Mouse (Mus musculus): ENCODE data around the gene Sox5.

Gene Sox5

DNA sequence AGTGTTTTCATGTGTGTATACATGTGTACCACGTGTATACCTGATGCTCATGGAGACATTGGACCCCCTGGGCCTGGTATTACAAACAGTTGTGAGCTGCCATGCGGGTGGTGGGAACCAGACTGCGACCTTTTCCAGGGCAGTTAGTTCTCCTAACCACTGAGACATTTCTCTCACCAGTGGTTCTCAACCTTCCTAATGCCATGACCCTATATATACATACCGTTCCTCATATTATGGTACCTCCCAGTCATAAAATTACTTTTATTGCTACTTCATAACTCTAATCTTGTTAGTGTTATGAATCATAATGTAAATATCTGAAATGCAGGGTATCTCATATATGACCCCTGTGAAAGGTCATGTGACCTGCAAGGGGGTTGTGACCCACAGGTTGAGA is 644.9 kb downstream of the Sox5 start:
- in situ Hi-C loops (cut with MboI, MseI): no loop called here

DNA sequence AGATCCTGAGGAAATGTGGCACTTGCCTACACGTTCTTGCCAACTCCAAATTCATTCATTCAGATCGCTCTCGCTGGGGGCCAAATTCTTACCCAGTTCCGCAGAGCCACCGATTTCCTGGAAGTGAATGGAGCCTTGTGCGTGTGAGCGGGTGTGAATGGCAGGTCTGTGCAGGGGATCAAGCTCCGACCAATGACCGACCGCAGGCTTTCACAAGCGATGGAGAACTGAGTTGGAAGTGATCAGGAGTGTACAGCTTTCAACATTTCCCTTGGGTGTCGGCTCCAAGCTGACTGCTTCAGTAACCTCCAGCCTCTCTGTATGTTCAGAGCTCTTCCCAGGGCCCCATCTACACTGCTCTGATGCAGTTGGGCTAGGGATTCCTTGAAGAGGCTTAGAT is 651.9 kb downstream of the Sox5 start:
- in situ Hi-C loops (cut with MboI, MseI): no loop called here

DNA sequence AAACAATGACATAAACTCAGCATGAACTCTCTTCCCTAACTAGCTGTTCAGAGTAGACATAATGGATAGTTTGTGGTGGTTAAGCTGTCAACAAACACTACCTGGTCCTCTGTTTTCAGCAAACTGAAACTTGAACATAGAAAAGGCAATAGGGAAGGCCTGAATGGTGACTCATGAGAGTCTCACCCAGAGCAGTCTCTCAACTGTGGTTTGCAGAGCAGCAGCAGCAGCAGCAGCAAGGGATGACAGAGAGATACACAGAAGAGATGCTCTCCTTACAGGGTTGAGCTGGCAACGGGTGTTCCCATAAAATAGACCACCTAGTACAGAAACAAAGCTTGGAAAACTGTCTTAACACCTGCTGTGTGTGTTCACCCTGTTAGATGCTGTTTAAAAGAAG is 661.8 kb downstream of the Sox5 start:
- in situ Hi-C loops (cut with MboI, MseI): no loop called here

DNA sequence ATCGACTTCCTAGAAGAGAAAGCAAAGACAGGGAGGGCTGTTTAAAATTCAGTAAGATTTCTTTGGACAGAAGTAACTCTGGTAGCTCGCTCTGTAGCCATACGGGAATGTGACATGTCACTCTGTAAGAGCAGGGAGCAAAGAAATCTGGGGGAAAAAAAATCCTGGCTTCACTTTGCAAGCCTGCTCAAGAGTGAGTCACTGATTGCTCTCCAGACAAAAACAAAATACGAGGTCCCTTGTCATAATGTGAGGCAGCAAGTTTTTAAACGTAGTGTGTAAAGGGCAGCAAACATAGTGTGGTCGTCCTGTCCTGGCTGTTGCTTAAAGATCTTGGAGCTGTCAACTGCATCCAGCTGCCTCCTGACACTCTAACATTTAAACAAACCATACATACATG is 665.1 kb downstream of the Sox5 start:
- in situ Hi-C loops (cut with MboI, MseI): no loop called here

DNA sequence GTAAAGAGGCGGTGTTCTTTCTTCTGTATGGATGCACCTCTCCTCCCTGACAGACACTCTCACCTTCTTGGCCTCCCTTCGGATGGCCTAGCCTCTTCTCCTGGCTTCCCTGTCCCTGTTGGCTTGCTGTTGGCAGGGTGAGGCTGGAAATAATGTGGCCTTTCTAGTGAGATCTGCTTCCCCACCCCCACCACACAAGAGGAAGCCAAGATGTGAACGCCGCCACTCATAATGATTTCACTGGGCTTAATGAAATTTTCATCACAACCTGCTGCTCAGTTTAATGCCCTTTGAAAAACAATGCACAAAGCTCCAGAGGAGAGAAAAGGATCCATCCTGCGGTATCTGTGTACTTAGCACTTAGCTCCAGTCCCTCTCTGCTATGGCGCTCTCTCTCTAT is 670.2 kb downstream of the Sox5 start:
- in situ Hi-C loops (cut with MboI, MseI): no loop called here

DNA sequence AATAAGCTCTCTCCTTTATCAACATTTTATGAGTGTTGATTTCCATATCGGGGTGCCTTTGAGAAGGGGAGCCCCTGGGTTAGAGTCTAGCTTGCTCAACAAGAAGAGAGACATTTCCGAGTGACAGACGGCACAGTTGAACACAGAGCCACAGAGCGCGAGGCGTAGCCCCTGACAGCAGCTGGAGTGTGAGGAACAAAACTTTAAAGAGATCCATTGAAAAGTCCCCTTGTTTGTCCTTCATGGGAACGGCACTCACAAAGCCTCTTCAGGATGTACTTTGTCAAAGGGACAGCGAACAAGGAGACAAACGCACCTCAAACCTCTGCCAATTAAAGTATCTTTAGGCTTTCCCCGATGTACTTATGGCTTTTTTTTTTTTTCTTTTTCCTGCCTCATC is 674.9 kb downstream of the Sox5 start:
- in situ Hi-C loops (cut with MboI, MseI): no loop called here

DNA sequence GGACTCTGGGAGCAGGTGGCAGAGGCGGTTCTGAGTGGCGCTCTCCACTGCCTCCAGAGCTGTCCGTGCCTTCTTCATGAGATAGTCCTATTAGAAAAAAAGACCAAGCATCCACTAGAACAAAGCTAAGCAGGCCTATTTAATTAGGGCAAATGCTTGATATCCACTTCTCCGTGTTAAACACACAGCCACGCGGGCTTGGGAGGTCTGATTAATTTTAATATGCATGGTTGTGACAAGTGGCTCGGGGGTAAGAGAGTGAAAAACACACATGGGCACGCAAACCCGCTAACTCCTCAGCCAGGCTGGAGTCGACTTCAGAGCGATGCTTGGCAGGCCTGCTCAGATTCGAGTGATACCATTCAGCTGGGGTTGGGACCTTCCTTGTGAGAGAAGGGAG is 676.1 kb downstream of the Sox5 start:
- in situ Hi-C loops (cut with MboI, MseI): no loop called here

DNA sequence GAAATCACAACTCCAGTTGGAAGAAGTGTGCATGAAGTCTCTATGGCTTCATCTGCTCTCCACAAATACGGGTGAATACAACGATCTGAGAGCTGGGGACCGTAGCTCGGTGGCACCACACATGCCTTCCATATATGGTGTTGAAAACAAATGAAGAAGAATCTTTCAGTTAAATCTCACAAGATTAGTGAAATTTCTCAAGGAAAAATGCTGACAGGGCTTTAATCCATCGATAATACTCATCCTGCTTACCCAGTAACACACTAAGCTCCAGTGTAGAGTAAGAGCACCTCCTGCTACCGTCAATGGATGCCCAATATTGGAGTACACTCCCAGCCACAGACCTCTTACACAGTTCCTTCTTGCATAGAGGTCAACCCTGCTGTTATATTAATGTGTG is 678.2 kb downstream of the Sox5 start:
- in situ Hi-C loops (cut with MboI, MseI): no loop called here

DNA sequence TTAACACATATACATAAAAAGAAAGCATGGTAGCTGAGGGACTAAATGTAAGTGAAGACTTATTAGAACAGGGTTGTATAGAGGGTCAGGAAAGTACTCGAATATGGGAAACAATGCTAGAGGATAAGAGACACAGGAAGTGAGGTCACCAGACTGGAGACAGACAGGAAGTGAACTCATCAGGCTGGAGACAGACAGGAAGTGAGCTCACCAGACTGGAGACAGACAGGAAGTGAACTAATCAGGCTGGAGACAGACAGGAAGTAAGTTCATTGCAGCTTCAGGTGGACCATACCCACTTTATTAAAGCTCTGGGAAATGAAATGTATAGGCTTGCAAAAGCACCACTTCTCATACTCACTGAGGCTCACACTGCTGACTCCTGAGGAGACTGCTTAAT is 680.9 kb downstream of the Sox5 start:
- in situ Hi-C loops (cut with MboI, MseI): no loop called here

DNA sequence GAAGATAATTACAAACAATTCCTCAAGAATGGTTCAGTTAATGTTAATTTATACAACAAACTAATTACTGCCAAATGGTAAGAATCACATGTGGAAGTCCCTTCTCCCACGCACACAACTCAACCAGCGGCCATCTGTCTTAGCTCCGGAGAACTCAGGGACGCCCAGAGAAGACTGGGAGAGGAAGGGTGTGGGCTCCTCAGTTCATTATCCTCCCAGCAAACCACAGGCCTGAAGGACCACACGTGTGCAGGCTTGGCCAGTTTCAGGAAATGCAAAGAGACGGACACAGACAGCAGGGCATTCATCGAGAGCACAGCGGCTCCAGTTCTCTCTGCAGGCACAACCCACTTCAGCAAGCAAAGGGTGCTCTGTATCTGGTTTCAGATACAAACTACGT is 683.7 kb downstream of the Sox5 start:
- in situ Hi-C loops (cut with MboI, MseI): no loop called here

DNA sequence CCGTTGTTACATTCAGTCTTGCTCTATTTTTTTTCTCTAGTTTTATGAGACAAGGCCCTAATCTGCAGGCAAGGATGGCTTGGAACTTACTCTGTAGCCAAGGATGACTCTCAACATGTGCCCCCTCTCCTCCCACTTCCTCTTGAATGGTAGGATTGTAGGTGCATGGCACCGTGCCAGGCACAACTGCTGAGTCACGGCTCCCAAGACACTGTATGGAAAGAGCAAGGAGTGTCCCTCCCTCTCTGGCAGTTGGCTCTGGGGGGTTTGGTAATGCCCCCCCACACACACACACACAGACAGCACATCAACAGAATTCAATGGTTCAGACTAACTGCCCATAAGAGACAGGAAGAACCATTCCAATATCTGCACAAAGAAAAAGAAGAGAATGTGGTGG is 693.5 kb downstream of the Sox5 start:
- in situ Hi-C loops (cut with MboI, MseI): no loop called here

DNA sequence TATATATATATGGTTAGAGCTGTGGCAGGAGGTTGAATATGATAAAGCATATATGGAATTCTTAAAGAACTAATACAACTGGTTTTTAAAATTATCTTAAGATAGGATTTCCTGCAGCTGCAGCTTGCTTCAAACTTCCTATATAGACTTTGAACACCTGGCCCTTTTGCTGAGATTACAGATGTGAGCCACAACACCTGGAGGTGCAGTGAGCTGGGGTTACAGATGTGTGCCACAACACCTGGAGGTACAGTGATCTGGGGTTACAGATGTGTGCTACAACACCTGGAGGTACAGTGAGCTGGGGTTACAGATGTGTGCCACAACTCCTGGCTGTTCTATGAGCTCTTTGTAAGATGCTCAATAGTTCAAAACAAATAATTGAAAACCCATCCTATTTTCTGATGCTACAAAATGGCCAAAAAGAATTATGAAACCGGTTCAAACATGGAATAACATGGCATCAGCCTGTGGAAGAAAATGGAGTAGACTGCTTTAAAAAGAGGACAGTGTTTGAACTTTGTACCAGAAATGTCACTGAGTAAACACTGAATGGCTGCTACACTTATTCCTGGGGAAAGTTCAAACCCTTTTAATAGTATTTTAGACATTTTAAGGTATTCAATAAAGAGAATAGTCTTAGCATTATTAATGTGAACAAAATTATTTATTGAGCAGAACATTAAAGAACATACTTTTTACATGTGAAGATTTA is 695.5 kb downstream of the Sox5 start:
- in situ Hi-C loops (cut with MboI, MseI): no loop called here

DNA sequence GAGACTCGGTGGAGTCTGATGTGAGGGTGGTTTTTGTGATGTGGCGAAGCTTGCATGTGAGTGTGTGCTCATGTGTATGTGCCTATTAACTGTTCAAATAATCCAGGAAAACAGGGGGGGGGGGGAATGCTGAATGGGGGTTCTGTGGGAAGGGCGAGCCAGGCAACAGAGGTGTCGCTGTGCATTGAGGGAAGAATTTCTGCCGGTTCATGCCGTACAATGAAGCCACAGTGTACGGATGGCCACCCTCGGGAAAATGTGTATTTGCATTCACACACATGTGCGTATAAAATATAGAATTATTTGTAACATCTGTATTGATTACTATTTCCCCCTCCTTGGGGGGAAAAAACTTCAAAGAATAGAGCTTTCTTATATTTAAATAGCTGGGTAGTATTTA is 699.5 kb downstream of the Sox5 start:
- in situ Hi-C loops (cut with MboI, MseI): no loop called here

DNA sequence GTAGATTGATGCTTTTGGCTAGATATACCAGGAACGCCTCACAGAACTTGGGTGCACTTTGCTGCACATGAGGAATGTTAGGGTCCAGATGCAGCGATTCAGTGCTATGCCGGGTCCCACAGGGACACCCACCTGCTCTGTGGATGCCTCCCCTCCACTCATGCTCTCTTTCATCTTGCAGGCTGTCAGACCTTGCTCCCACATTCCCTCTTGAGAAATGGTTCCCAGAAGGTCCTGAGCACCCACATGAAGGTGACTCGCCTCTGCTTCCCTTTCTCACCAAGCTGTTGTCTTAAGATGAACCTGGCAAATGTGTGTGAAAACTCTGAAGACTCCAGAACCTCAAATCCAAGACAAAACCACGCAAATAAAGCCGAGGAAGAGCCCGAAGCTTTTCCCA is 704.0 kb downstream of the Sox5 start:
- in situ Hi-C loops (cut with MboI, MseI): no loop called here

DNA sequence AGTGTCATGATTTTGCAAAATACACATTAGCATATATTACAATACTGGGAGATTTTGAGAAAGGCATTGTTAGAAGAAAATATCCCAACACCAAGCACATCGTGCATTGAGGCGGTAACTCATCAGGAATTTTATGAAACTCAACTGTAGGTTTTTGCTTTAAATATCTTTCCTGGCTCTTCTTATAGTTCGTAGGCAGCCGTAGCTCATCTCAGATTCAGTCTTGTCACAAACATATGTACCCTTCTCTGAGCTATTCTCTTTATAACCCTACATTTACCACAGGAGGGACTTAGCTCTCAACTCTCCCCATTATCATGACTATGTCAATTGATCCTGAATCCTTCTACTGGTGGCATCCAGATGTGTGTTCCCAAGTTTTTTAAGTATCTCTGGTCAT is 705.4 kb downstream of the Sox5 start:
- in situ Hi-C loops (cut with MboI, MseI): no loop called here

DNA sequence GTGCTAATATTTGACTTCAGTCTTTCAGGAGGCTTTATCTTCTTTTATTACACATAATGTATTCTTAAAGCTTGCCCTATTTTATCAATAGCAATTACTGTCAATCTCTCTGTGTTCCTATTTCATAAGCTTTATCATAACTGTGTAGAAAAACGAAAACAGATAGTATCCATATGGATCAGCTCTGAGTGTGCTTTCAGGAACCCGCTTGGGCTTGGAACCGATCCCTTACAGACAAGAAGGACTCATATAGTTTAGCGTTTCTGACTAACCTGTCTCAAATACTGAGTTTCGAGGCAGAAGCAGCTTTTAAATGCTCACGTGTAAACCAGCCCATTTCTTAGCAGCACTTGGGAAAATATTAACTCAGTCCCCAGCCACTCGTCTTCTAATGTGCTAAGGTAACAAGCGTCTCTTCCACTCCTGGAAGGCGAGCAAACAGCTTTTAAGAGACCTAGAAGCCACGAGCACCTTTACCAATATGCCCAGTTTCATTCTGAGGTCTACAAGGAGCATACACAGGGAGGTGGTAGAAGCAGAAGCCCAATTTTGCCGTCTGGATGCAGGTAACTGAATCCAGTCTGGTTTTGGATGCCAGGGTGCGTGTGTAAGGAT is 706.3 kb downstream of the Sox5 start:
- in situ Hi-C loops (cut with MboI, MseI): no loop called here

DNA sequence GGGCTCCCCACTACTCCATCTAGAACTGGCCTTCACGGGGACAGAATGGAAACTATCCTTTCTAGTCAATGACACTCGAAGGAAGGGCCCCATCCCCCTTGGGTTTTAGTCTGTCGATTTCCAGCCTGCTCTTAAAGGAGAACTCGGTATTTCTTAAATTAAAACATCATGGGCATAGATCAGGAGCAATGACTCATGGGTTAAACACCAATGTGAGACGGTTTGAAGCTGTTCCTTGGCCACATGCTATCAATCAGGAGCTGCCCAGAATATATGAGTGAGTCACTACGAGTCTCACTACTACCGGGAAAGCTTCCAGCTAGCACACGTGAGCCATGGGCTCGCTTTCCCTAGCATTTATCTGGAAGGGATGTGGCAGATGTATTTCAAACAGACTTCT is 707.0 kb downstream of the Sox5 start:
- in situ Hi-C loops (cut with MboI, MseI): no loop called here

DNA sequence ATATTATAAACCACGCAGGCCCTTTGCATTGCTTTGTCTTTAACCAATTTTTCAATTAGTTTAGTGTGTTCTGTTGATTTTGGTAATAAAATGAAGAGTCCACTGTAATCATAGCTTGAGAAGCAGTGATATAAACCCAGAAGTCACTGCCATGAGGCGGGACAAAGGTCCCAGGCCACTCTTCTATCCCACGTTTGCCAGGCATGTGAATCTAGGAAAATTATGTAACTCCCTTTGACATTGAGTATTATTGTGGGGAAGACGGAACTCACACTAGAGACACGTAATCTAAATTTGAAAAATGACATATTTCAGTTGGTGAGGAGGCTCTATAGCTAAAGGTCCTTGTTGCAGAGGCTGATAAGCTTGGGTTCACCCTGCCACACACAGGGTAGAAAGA is 711.3 kb downstream of the Sox5 start:
- in situ Hi-C loops (cut with MboI, MseI): no loop called here

DNA sequence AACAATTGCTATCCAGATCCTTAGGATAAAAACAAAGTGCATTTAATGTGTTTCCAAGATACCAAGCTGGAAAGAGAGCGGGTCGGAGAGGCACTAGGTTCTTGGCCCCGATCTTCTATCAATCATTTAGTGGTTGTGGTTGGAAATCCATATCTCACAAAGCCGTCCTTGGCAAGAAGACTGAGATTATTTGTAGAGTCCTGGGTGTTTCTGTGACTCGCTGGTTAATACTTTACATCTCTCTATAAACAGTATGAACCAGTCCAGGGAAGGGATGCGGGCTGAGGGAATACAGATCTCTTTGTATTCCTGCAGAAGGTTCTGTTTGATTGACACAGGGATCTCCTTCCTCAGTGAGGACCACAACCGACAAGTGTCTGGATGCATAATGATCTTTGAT is 714.3 kb downstream of the Sox5 start:
- in situ Hi-C loops (cut with MboI, MseI): no loop called here

DNA sequence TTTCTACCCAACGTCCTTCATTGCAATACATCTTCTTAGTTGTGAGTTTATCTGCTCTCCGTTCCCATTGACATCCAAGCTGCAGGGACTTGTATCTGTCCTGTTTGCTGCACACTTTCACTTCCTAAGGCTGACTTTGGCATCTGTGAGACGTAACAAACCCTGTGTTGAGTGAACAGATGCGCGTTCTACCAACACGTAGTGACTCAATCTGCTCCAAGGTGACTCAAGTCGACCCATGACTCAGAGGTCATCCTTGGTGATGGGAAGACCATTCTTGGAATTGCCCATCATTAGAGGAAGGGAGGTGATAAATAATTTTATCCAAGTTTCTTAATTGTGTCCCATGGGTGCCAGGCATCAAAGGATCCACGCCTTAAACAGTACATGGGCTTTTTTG is 719.3 kb downstream of the Sox5 start:
- in situ Hi-C loops (cut with MboI, MseI): no loop called here

DNA sequence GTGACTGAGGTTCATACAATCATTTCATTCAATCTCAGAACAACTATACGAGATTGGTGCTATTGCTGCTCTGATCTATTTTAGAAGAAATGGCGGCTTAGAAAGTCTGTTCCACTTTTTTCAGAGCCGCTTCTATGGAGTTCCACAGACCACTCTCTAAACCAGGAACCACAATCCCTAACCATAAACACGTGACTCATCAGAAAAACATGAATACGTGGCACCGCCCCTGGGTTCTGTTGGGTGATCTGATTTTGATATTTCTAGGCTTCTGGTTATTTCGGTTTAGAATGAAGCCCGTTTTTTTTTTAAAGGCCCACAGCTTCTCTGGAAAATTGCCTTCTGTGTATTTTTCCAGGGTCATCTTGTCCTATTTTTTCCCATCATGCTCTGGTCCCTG is 720.0 kb downstream of the Sox5 start:
- in situ Hi-C loops (cut with MboI, MseI): no loop called here

DNA sequence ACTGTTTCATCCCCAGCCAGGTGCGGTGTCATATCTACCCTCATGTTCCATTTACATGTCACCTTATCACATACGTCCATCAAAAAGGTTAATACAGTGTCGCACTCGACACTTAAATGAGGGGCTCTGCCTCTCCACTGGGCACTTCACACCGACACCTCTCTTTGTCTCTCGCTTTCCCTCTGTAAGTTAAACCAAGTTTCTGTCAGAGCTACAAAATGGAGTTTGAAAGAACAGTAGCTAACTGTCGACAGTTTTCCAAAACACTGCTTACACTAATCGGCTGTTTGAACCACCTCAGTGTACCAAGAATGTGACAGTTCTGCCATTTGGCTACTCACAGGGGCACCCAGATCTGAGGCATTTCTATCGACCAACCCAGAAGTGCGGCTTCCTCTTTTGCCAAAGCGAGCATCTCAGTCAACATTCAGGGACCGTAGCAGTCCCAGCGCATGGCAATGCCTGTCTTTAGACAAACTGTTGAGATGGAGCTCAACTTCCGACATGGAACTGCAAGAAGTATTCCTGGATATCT is 724.6 kb downstream of the Sox5 start:
- in situ Hi-C loops (cut with MboI, MseI): no loop called here

DNA sequence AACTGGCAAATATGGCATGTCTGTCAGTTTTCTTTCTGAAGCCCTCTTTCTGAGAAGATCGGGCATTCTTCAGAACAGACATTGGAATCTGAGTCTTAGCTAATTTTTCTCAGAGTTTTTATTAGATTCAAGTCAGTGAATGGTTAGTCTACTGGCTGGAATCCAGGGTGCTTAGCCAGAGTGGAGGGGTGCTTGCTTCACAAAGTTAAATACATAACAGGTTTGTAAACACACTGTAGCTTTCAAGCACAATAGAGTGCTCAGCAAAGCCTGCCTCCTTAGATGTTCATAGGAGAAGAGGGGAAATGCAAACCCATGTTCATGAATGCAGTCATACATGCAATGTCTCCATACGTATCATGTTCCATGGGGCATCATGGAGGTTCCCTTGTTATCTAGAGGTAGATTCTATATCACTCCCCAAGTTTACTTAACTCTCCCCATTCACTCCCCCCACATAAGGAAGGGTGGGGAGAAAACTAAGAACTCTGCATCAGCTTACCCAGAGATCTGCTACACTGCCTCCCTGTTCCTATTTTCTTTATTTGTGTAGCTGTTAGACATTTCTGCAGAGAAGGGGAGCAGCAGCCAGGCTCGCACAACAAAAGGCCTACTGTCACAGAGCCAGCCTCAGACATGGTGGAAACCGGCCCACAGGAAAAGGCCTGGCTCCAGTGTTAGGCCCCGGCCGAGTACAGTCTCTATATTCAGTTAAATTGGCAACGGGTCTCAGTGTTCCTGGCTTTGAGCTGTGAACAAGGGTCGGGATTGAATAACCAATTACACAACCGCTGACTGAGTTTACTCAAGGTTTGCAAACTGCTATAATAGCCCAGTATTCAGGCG is 725.3 kb downstream of the Sox5 start:
- in situ Hi-C loops (cut with MboI, MseI): no loop called here

All from T-helper 17 cell (primary cell).